Mouse (Mus musculus): ENCODE measurements around the gene Ppt1. TPM values are rescaled to one million over a fixed set of nuclear protein-coding genes. Genes with fewer than 3 reads are reported as not detected.

Gene Ppt1
- total RNA-seq, 2 experiments from 2014 or later: 9.9 to 10.3 TPM

DNA sequence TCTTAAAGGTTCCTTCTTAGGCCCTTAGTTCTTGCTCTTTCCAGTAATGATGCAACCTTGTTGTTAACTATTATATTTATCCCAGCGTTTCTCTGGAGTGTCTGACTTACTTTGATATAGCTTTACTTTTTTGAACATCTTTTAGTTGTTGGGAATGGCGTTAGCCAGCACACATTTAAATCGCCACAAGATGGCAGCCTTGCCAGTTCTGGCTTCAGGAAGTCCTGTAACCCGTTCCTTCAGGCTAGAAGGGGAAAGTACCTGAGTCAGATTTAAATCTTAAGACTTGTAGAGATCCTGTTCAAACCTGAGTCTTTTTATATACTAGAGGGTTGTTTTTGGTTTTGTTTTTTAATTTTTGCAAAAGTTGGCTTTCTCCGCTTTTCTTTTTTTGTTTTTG is 62.3 kb downstream of the Ppt1 start:
- peak in 1 of 2 experiments; percentile 32 for DNase-seq
- intact Hi-C loops (cut with DNase I): loop anchor here (5.0 kb wide), 2 partner anchors 84 to 184 kb away; no protein-coding TSS in a partner anchor

DNA sequence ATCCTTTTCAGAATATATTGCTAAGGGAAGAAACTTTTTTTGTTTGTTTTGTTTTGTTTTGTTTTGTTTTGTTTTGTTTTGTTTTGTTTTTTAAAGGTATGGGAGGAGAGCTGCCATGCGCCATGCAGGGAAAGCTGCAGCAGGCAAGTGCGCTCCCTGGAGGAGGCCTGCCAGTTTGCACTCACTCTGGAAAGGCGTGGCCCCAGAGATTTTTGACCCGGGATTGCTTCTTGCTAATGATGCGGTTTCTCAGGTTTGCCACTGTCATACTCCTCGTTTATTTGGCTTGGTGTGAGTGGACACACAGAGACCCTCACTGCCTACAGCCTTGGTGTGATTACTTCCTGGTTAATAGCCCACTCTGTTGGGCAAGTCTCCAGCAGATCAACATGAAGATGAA is 66.1 kb downstream of the Ppt1 start:
- intact Hi-C loops (cut with DNase I): no loop called here
- DNase-seq: no peak

DNA sequence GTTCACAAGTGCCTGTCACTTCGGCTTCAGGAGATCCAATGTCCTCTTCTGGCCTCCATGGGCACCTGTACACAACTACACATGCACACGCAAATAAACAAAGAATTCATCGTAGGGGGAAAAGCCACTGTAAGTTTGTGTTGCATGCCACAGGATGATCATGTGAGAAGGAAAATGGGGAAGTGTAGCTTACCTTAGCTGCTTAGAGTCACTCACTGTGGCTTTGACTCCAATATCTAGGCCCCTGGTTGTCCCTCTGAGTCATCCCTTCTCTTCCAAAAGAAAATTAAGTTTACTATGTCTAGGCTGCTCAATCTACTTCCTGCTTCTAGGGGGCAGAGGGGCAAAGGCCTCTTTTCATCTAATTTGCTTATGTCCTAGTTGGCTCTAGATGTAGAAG is 67.7 kb downstream of the Ppt1 start:
- DNase-seq: no peak
- intact Hi-C loops (cut with DNase I): no loop called here

DNA sequence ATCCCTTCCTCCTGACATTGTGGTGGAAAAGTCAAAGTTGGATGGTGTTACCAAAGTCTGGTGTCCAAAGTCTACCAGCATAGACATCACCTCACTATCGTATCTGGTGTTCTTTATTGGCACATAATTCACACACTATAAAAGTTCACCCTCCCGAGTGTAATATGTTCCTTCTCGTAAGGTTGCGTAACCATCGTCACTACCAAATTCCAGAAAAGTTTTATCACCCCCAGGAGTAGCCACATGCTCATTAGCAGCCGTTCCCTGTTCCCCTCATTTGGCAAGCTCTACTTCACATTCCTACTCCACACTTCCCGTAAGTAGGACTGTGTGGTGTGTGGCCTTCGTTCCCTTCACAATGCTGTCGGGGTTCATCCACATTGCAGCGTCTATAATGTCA is 69.3 kb downstream of the Ppt1 start:
- no peak for DNase-seq
- intact Hi-C loops (cut with DNase I): no loop called here

Other genes with a start within 250 kb of the Ppt1 start
- gene 9530002B09Rik, start 147.0 kb upstream of the Ppt1 start, total RNA-seq (2021): not detected
- gene Cap1, start 49.8 kb downstream of the Ppt1 start, total RNA-seq (2021): 10 to 100 TPM; 17.5 to 19.8 TPM
- under 1 TPM; 0.13 to 0.39 TPM for gene Mfsd2a, start 124.9 kb downstream of the Ppt1 start, total RNA-seq (2021)
- gene Mycl, start 159.4 kb downstream of the Ppt1 start, total RNA-seq (2021): under 1 TPM; 0.41 to 0.52 TPM
- gene Trit1, start 180.4 kb downstream of the Ppt1 start, total RNA-seq (2021): 1 to 10 TPM; 7.7 to 7.9 TPM

Data from gastrocnemius, postnatal 36 days (tissue).